Mouse (Mus musculus) spleen, adult 2 months (tissue): ENCODE data around the gene Peli2.

Source experiments
- CTCF ChIP-seq: fragments of 200-500 bp; IDR thresholded peaks from 2 replicates; pipeline ENCODE4 v1.5.1; 2011; ENCODE audit warnings: mild to moderate bottlenecking, inconsistent platforms; ENCODE audit not compliant: insufficient read depth, insufficient read length, insufficient replicate concordance; ENCODE audit errors: extremely low read depth
- POLR2A ChIP-seq: fragments of 200-500 bp; IDR thresholded peaks from 2 replicates; pipeline ENCODE4 v1.6.1; 2011; ENCODE audit warnings: low read depth, low read length, inconsistent platforms

DNA sequence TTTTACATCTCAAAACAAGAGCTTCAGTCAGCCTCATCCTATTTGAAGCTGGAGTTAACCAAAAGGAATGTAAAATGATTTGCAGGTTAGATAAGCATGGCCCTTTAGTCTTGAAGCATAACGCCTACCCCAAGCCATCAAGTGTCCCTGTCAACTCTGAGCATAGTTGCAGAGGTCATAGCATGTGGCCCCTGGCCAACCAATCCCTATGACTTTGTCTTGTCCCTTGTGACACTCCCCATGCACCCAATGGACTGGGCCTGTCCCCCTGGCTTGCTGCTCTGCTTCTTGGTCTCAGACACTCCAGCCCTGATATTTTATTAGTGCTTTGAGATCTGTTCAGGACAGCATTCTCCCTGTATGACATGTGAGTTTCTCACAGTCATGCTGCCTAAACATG lies 30.3 kb downstream of the Peli2 start:
- no peak for TF ChIP-seq POLR2A
- TF ChIP-seq CTCF: no peak
